Mouse (Mus musculus) liver, embryonic 14.5 days (tissue): ENCODE results near the gene Sgms1.

ENCODE experiments used
- CTCF ChIP-seq: IDR thresholded peaks from 2 replicates; pipeline ENCODE4 v1.5.1; 2016; ENCODE audit warnings: antibody characterized with exemption, low read depth, control low read depth
- EP300 ChIP-seq: IDR thresholded peaks from 2 replicates; pipeline ENCODE4 v1.6.1; 2016; ENCODE audit warnings: antibody characterized with exemption, low read depth

DNA sequence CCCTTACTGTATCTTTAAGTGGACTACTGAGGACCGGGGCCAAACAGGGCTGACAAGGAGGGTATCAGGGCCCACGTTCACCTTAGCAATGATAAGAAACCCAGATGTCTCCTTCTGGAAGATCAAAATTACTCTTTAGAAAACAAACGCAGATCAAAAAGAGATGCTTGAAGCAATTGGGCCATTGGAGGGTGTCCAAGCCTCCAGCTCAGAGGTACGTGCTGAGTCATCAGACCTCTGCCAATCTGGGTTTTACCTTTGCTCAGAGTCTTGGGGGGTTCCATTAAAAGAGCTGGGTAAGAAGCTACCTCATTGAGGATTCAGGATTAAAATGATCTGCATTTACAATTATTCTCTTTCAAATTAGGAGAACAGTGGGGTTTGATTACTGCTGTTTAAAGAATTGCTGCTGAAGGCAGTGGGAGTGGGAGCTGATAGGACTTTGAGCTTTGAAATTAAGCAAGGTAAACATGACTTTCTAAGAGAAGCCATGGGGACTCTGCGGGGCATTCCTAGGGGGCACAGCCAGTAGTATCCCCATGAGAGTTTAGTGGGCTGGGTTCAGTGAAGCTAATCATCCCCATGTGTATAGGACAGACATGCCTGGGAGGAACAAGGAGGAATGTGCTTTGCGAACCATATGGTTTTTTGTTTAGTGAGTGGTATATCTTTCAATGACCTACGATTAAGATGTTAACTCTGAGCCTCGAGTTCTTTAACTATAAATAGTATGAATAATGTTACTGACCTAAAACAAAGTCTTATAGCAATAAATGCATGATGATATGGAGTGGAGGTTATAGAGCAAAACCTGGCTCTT, 128.4 kb downstream of the Sgms1 start:
- TF ChIP-seq CTCF (no peak), EP300 (no peak)
